Mouse (Mus musculus): ENCODE measurements at regions not wholly inside any gene's neighbourhood (a gene's known extent, or its start where the extent isn't known, plus 50 kb on each side); places are given as distances from the start of the nearest gene placed in this dataset.

- Histone ChIP-seq H3K4me1 (ENCODE audit: control insufficient read depth in 2 of 2, insufficient read depth in 2 of 2, low read length in 2 of 2, poor library complexity in 1 of 2) (no peaks in the 10 kb centered on the region), H3K9ac (ENCODE audit: insufficient read depth, low read depth, low read length, poor library complexity, severe bottlenecking) (no peak overlapping the region), H3K27ac (ENCODE audit: insufficient read depth, low read depth, low read length, poor library complexity, severe bottlenecking) (no peak overlapping the region), H3K36me3 (ENCODE audit: control insufficient read depth, insufficient read depth, low read length, poor library complexity, severe bottlenecking) (no peaks in the 10 kb centered on the region), H3K9me3 (ENCODE audit: control insufficient read depth, insufficient read depth, low read depth, low read length) (no peaks in the 10 kb centered on the region), H3K4me3 (ENCODE audit: insufficient read depth in 1 of 2, low read depth in 1 of 2, low read length in 2 of 2, poor library complexity in 1 of 2, severe bottlenecking in 1 of 2) (no peak overlapping the region)
- TF ChIP-seq MAFK (IDR thresholded peaks at IDR 0.05; ENCODE audit: insufficient read depth, low read depth, low read length): no peak
- TF ChIP-seq ZC3H11A (IDR thresholded peaks at IDR 0.05; ENCODE audit: borderline replicate concordance, low read depth, low read length): no peak
- TF ChIP-seq HCFC1 (IDR thresholded peaks at IDR 0.05; ENCODE audit: borderline replicate concordance, insufficient read depth, low read length): no peak
- TF ChIP-seq ZNF384 (IDR thresholded peaks at IDR 0.05; ENCODE audit: low read depth, low read length): no peak
- TF ChIP-seq CHD2 (IDR thresholded peaks at IDR 0.05; ENCODE audit: low read depth, low read length): no peak
- in situ Hi-C loops (cut with MboI; ENCODE audit: low sequenced_read_pairs in 2 of 2, unreplicated experiment in 2 of 2): no loop called here
- no peak for DNase-seq (ENCODE audit: low read depth, low spot score)
Observed at GRCm38 (mm10) chr12:25356774-25357173, 259.8 kb upstream of the Id2 start.

GRCm38 (mm10) chr12:25355217-25355616, 258.3 kb upstream of the Id2 start:
- Histone ChIP-seq H3K36me3 (ENCODE audit: control insufficient read depth, insufficient read depth, low read length, poor library complexity, severe bottlenecking) (no peaks in the 10 kb centered on the region), H3K4me1 (ENCODE audit: control insufficient read depth in 2 of 2, insufficient read depth in 2 of 2, low read length in 2 of 2, poor library complexity in 1 of 2) (no peaks in the 10 kb centered on the region), H3K9ac (ENCODE audit: insufficient read depth, low read depth, low read length, poor library complexity, severe bottlenecking) (no peak overlapping the region), H3K27ac (ENCODE audit: insufficient read depth, low read depth, low read length, poor library complexity, severe bottlenecking) (no peak overlapping the region), H3K9me3 (ENCODE audit: control insufficient read depth, insufficient read depth, low read depth, low read length) (no peaks in the 10 kb centered on the region), H3K4me3 (ENCODE audit: insufficient read depth in 1 of 2, low read depth in 1 of 2, low read length in 2 of 2, poor library complexity in 1 of 2, severe bottlenecking in 1 of 2) (no peak overlapping the region)
- peak; percentile 6 for DNase-seq (ENCODE audit: low read depth, low spot score)
- TF ChIP-seq ZNF384 (IDR thresholded peaks at IDR 0.05; ENCODE audit: low read depth, low read length) (no peak), ZC3H11A (IDR thresholded peaks at IDR 0.05; ENCODE audit: borderline replicate concordance, low read depth, low read length) (no peak), HCFC1 (IDR thresholded peaks at IDR 0.05; ENCODE audit: borderline replicate concordance, insufficient read depth, low read length) (no peak), MAFK (IDR thresholded peaks at IDR 0.05; ENCODE audit: insufficient read depth, low read depth, low read length) (no peak), CHD2 (IDR thresholded peaks at IDR 0.05; ENCODE audit: low read depth, low read length) (no peak)
- in situ Hi-C loops (cut with MboI; ENCODE audit: low sequenced_read_pairs in 2 of 2, unreplicated experiment in 2 of 2): no loop called here

- Histone ChIP-seq H3K9ac (ENCODE audit: insufficient read depth, low read depth, low read length, poor library complexity, severe bottlenecking) (no peak overlapping the region), H3K27ac (ENCODE audit: insufficient read depth, low read depth, low read length, poor library complexity, severe bottlenecking) (no peak overlapping the region), H3K36me3 (ENCODE audit: control insufficient read depth, insufficient read depth, low read length, poor library complexity, severe bottlenecking) (no peaks in the 10 kb centered on the region), H3K4me1 (ENCODE audit: control insufficient read depth in 2 of 2, insufficient read depth in 2 of 2, low read length in 2 of 2, poor library complexity in 1 of 2) (no peaks in the 10 kb centered on the region), H3K4me3 (ENCODE audit: insufficient read depth in 1 of 2, low read depth in 1 of 2, low read length in 2 of 2, poor library complexity in 1 of 2, severe bottlenecking in 1 of 2) (no peak overlapping the region), H3K9me3 (ENCODE audit: control insufficient read depth, insufficient read depth, low read depth, low read length) (no peaks in the 10 kb centered on the region)
- no peak for DNase-seq (ENCODE audit: low read depth, low spot score)
- TF ChIP-seq ZC3H11A (IDR thresholded peaks at IDR 0.05; ENCODE audit: borderline replicate concordance, low read depth, low read length) (no peak), ZNF384 (IDR thresholded peaks at IDR 0.05; ENCODE audit: low read depth, low read length) (no peak), CHD2 (IDR thresholded peaks at IDR 0.05; ENCODE audit: low read depth, low read length) (no peak), MAFK (IDR thresholded peaks at IDR 0.05; ENCODE audit: insufficient read depth, low read depth, low read length) (no peak), HCFC1 (IDR thresholded peaks at IDR 0.05; ENCODE audit: borderline replicate concordance, insufficient read depth, low read length) (no peak)
- in situ Hi-C loops (cut with MboI; ENCODE audit: low sequenced_read_pairs in 2 of 2, unreplicated experiment in 2 of 2): no loop called here
Observed at GRCm38 (mm10) chr12:25353402-25353896, 256.5 kb upstream of the Id2 start.

DNA sequence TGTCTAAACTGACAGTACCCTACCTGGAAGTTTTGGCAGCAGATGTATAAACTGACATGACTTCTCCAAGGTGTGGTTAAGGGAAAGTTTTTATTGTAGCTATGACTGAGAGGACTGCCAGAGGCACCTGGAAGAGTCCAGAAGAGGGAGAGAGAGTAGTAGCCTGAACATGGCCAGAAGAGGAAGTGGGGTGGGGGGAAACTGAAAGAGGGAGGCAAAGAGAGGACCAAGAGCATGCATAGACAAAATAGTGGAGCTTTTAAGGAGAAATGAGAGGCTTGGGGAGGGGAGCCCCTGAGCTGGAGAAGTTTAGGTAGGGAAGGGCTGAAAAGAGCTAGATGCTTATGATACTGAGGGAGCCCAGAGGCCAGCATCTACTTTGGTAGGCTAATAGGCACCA, 255.2 kb upstream of the Id2 start:
- in situ Hi-C loops (cut with MboI; ENCODE audit: low sequenced_read_pairs in 2 of 2, unreplicated experiment in 2 of 2): no loop called here
- TF ChIP-seq ZNF384 (IDR thresholded peaks at IDR 0.05; ENCODE audit: low read depth, low read length): no peak
- TF ChIP-seq CHD2 (IDR thresholded peaks at IDR 0.05; ENCODE audit: low read depth, low read length): no peak
- no peak for TF ChIP-seq ZC3H11A (IDR thresholded peaks at IDR 0.05; ENCODE audit: borderline replicate concordance, low read depth, low read length)
- no peak for TF ChIP-seq MAFK (IDR thresholded peaks at IDR 0.05; ENCODE audit: insufficient read depth, low read depth, low read length)
- TF ChIP-seq HCFC1 (IDR thresholded peaks at IDR 0.05; ENCODE audit: borderline replicate concordance, insufficient read depth, low read length): no peak
- H3K4me1 ChIP-seq (ENCODE audit: control insufficient read depth in 2 of 2, insufficient read depth in 2 of 2, low read length in 2 of 2, poor library complexity in 1 of 2): no peaks in the 10 kb centered on the region
- H3K36me3 ChIP-seq (ENCODE audit: control insufficient read depth, insufficient read depth, low read length, poor library complexity, severe bottlenecking): no peaks in the 10 kb centered on the region
- no peak overlapping the region for H3K27ac ChIP-seq (ENCODE audit: insufficient read depth, low read depth, low read length, poor library complexity, severe bottlenecking)
- no peak for DNase-seq (ENCODE audit: low read depth, low spot score)
- no peak overlapping the region for H3K9ac ChIP-seq (ENCODE audit: insufficient read depth, low read depth, low read length, poor library complexity, severe bottlenecking)
- no peaks in the 10 kb centered on the region for H3K9me3 ChIP-seq (ENCODE audit: control insufficient read depth, insufficient read depth, low read depth, low read length)
- H3K4me3 ChIP-seq (ENCODE audit: insufficient read depth in 1 of 2, low read depth in 1 of 2, low read length in 2 of 2, poor library complexity in 1 of 2, severe bottlenecking in 1 of 2): no peak overlapping the region

- in situ Hi-C loops (cut with MboI; ENCODE audit: low sequenced_read_pairs in 2 of 2, unreplicated experiment in 2 of 2): no loop called here
- H3K4me1 ChIP-seq (ENCODE audit: control insufficient read depth in 2 of 2, insufficient read depth in 2 of 2, low read length in 2 of 2, poor library complexity in 1 of 2): no peaks in the 10 kb centered on the region
- no peaks in the 10 kb centered on the region for H3K9me3 ChIP-seq (ENCODE audit: control insufficient read depth, insufficient read depth, low read depth, low read length)
- DNase-seq (ENCODE audit: low read depth, low spot score): no peak
- no peak overlapping the region for H3K27ac ChIP-seq (ENCODE audit: insufficient read depth, low read depth, low read length, poor library complexity, severe bottlenecking)
- H3K36me3 ChIP-seq (ENCODE audit: control insufficient read depth, insufficient read depth, low read length, poor library complexity, severe bottlenecking): no peaks in the 10 kb centered on the region
- no peak overlapping the region for H3K9ac ChIP-seq (ENCODE audit: insufficient read depth, low read depth, low read length, poor library complexity, severe bottlenecking)
- no peak for TF ChIP-seq ZC3H11A (IDR thresholded peaks at IDR 0.05; ENCODE audit: borderline replicate concordance, low read depth, low read length)
- no peak for TF ChIP-seq CHD2 (IDR thresholded peaks at IDR 0.05; ENCODE audit: low read depth, low read length)
- no peak for TF ChIP-seq ZNF384 (IDR thresholded peaks at IDR 0.05; ENCODE audit: low read depth, low read length)
- TF ChIP-seq MAFK (IDR thresholded peaks at IDR 0.05; ENCODE audit: insufficient read depth, low read depth, low read length): no peak
- TF ChIP-seq HCFC1 (IDR thresholded peaks at IDR 0.05; ENCODE audit: borderline replicate concordance, insufficient read depth, low read length): no peak
- no peak overlapping the region for H3K4me3 ChIP-seq (ENCODE audit: insufficient read depth in 1 of 2, low read depth in 1 of 2, low read length in 2 of 2, poor library complexity in 1 of 2, severe bottlenecking in 1 of 2)
Observed at GRCm38 (mm10) chr12:25344354-25344753, 247.4 kb upstream of the Id2 start.
